Mouse (Mus musculus) heart, postnatal 0 days (tissue): ENCODE results near the gene Fam102b.

Experiments
- CTCF ChIP-seq: IDR thresholded peaks from 2 replicates; pipeline ENCODE4 v1.5.1; 2016; ENCODE audit warnings: antibody characterized with exemption, control low read depth, low read depth
- EP300 ChIP-seq: IDR thresholded peaks from 2 replicates; pipeline ENCODE4 v1.6.1; 2016; ENCODE audit warnings: antibody characterized with exemption, low read depth

- TF ChIP-seq EP300 (no peak), CTCF (peak; percentile 18; the same call in 1 of the 2 replicates)
Observed at GRCm38 (mm10) chr3:109051056-109051945, 23.9 kb upstream of the Fam102b start.
